Mouse (Mus musculus): ENCODE measurements around the gene Tedc2.

Tedc2 gene

GRCm38 (mm10) chr17:24220435-24221411 is at the start of gene Tedc2:
Gene Tedc2, minus strand, starts transcription at chr17:24220851.
- peak; percentile 83 for DNase-seq (ENCODE audit: low read depth, low spot score)

- no peak for DNase-seq (ENCODE audit: low read depth, low spot score)
Measured at GRCm38 (mm10) chr17:24267133-24267532, 46.5 kb upstream of the Tedc2 start.

GRCm38 (mm10) chr17:24264766-24265165 is 44.1 kb upstream of the Tedc2 start:
- DNase-seq (ENCODE audit: low read depth, low spot score) = no peak

- no peak for DNase-seq (ENCODE audit: low read depth, low spot score)
Measured at GRCm38 (mm10) chr17:24260516-24260915, 39.9 kb upstream of the Tedc2 start.

GRCm38 (mm10) chr17:24259702-24260101 is 39.1 kb upstream of the Tedc2 start:
- DNase-seq (ENCODE audit: low read depth, low spot score) = no peak

- no peak for DNase-seq (ENCODE audit: low read depth, low spot score)
Measured at GRCm38 (mm10) chr17:24258981-24259380, 38.3 kb upstream of the Tedc2 start.

GRCm38 (mm10) chr17:24252329-24252728 is 31.7 kb upstream of the Tedc2 start:
- DNase-seq (ENCODE audit: low read depth, low spot score) = no peak

GRCm38 (mm10) chr17:24251320-24252069 is 30.8 kb upstream of the Tedc2 start, which contains the start of gene Ccnf:
Gene Ccnf, minus strand, starts transcription at chr17:24251484.
- DNase-seq (ENCODE audit: low read depth, low spot score) = peak; percentile 92

- no peak for DNase-seq (ENCODE audit: low read depth, low spot score)
Measured at GRCm38 (mm10) chr17:24250988-24251319, 30.3 kb upstream of the Tedc2 start.

- DNase-seq (ENCODE audit: low read depth, low spot score) = no peak
Measured at GRCm38 (mm10) chr17:24248641-24249040, 28.0 kb upstream of the Tedc2 start.

GRCm38 (mm10) chr17:24244061-24244460 is 23.4 kb upstream of the Tedc2 start:
- no peak for DNase-seq (ENCODE audit: low read depth, low spot score)

GRCm38 (mm10) chr17:24243311-24243969 is 22.8 kb upstream of the Tedc2 start:
- peak; percentile 34 for DNase-seq (ENCODE audit: low read depth, low spot score)

GRCm38 (mm10) chr17:24236921-24237320 is 16.3 kb upstream of the Tedc2 start:
- no peak for DNase-seq (ENCODE audit: low read depth, low spot score)

GRCm38 (mm10) chr17:24236479-24236878 is 15.8 kb upstream of the Tedc2 start:
- DNase-seq (ENCODE audit: low read depth, low spot score) = no peak

- DNase-seq (ENCODE audit: low read depth, low spot score) = no peak
Measured at GRCm38 (mm10) chr17:24227941-24228340, 7.3 kb upstream of the Tedc2 start.

- DNase-seq (ENCODE audit: low read depth, low spot score) = no peak
Measured at GRCm38 (mm10) chr17:24226721-24227120, 6.1 kb upstream of the Tedc2 start.

- no peak for DNase-seq (ENCODE audit: low read depth, low spot score)
Measured at GRCm38 (mm10) chr17:24225851-24226250, 5.2 kb upstream of the Tedc2 start.

- no peak for DNase-seq (ENCODE audit: low read depth, low spot score)
Measured at GRCm38 (mm10) chr17:24224741-24225140, 4.1 kb upstream of the Tedc2 start.

GRCm38 (mm10) chr17:24223513-24223912 is 2.9 kb upstream of the Tedc2 start:
- no peak for DNase-seq (ENCODE audit: low read depth, low spot score)

GRCm38 (mm10) chr17:24222653-24223052 is 2.0 kb upstream of the Tedc2 start:
- DNase-seq (ENCODE audit: low read depth, low spot score) = no peak

- no peak for DNase-seq (ENCODE audit: low read depth, low spot score)
Measured at GRCm38 (mm10) chr17:24216836-24217235, 3.8 kb downstream of the Tedc2 start.

- no peak for DNase-seq (ENCODE audit: low read depth, low spot score)
Measured at GRCm38 (mm10) chr17:24213186-24213585, 7.5 kb downstream of the Tedc2 start.

Measured in retina, postnatal 7 days (tissue).